Mouse (Mus musculus): ENCODE measurements around the gene Apbb1.

Gene Apbb1

DNA sequence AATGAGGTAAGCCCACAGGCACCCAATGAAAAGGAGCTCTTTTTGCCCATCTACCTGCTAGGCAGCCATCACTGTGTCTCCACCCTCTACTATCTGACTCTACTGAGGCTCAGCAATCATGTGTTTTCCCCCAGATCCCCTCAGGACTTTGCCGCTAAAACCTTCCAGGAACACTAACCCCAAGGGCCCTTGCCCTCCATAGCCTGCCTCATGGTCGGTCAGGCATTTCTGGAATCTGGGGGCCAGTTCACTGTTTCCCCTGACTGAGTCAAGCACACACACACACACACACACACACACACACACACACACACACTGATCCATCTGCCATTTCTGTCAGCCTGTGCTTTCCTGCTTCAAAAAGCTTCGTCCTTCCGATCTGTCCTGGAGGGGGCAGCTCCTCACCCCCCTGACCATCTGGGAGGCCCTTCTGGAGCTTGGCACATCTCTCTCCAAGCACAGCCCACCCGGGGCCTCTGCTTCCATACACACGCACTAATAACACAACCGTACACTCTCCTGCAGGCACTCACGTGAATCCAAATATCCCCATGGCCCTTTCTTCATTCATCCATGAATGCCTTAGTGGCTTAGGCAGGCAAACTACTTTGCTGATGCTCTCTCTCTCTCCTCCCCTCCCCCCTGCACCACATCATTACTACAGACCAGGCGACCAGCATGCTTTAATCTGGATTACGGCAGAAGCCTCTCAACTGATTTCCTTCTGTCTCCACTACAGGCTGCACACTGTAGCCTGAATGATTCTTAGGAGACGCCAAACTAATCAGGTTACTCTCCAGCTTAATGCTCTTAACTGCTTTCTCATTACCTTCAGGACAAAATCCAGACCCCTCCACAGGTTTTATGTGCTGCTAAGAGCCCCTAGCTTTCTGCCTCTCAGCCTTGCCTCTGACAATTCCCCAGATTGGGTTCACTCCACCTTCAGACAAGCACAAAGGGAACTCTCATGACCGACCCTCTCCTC, 11.6 kb downstream of the Apbb1 start:
- DNase-seq (ENCODE audit: low read depth): no peak

DNA sequence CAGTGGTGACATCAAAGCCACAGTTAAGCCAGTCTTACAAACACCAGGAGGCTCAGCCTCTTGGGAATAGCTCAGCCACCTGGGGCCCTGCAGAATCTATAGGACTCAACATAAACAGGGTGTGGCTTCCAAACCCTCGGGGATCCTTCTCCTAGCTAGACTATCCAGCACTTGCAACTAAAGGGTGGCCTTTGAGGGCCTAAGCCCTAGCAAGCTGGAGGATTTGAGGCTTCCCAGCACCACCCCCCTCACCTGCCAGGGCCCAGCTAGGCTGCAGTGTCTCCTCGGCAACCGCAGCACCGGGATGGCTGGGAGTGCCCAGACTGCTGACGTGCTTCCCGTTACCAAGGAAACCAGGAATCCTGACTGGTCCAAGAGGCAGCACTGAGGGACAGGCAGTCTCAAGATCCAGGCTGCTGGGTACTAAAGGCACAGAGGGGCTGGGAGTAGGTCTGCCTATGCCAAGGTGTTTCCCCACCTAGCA, 12.4 kb downstream of the Apbb1 start:
- no peak for DNase-seq (ENCODE audit: low read depth)

DNA sequence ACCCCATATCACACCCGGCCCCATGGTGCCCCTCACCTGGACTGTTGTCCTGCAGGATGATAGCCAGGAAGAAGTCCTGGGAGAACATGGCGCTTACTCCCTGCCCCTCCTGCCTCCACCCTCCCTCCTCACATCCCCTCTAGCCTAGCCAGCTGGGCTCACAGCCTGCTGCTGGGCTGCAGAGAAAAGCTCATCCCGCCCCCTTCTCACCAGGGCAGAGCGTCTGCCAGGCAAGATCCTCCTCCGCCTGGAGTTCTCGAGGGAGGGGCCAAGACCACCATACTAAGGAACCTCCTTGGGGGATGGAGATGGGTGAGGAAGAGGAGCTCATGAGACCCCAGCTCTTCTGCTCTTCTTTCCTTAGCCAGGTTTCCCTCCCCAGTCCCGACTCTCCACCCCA, 12.9 kb downstream of the Apbb1 start:
- DNase-seq (ENCODE audit: low read depth): no peak

DNA sequence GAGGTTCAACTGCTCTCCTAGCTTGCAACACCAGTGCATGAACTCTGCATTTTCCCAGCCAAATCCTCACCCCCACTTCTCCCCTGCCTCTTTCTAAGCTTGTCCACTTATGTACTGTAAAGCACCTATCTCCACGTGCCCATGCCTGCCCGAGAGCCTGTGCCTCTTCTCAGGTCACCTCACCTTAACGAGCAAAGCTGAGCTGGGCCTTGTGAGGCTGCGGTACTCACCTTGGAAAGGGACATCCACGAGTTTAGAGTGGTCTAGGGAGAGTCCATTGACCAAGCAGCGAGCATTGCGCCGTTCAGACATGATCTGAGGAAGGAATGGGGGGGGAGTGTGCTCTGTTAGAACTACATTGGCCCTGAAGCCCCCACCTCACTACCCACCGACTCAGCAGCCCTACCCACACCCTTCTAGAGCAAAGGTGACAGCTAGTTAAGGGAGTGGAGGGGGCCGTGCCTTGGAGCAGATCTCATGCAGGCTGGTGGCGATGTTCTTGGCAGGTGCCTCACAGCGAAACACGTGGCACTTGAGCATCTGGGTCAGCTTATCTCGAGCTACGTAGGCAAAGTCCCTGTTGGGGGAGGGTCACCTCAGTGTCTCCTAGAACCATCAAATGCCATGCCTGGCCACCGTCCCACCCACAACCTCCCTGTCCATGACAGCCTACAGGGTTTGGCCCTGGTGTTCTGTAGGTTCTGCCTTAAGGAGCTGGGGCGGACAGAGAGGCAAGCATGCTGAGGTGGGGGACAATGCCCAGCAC, 16.2 kb downstream of the Apbb1 start:
- DNase-seq (ENCODE audit: low read depth): no peak

DNA sequence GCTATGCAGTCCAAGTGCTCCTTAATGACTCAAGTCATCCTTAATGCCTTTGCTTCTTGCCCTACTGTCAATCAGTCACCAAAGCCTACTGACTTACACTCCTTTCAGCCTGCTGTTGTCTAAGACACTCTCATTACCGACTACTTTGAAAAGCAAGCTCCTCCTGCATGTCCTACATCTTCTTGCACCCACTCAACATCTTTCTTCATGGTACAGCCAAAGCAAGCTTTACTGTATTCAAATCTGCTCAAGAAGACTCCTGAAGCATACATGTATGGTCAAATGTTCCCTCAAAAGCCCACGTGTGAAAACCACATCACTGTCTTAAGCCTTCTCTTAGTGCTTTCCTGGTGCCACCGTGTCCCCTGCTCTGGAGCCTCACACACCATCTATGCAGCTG, 18.1 kb downstream of the Apbb1 start:
- DNase-seq (ENCODE audit: low read depth): no peak

DNA sequence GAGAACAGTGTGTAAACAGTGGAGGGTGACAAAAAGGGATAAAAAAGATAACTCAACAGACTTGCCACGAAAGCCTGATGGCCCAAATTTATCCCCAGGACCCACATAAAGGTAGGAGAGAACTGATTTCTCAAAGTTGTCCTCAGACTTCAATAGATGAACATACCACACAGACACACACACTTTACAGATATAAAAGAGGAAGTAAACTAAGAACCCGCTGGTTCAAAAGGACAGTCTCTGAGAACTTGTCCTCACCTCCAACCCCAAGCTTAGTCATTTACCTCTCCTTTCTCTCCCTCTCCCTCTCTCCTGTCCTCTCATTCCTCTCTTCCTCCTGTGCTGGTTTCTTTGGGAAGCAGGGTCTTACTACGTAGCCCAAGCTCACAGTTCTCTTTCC, 19.1 kb downstream of the Apbb1 start:
- DNase-seq (ENCODE audit: low read depth): no peak

DNA sequence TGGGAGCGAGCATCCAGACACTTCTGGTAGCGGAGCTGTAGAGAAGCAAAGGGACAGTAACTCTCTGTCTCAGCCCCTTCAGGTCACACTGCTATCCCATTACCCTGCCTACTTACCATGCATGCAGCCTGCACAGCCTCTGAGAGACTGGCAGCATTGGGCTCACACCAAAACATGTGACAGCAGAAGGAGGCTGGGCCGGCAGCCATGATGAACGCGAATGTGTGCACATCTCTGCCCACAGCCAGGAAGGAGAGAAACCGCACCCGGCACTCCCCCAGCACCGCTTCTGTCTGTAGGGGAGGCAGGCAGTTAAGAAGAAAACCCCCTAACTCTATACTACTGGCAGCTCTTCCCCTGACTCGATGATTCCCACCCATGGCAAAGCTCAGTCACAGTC, 22.4 kb downstream of the Apbb1 start:
- peak; percentile 23 for DNase-seq (ENCODE audit: low read depth)

DNA sequence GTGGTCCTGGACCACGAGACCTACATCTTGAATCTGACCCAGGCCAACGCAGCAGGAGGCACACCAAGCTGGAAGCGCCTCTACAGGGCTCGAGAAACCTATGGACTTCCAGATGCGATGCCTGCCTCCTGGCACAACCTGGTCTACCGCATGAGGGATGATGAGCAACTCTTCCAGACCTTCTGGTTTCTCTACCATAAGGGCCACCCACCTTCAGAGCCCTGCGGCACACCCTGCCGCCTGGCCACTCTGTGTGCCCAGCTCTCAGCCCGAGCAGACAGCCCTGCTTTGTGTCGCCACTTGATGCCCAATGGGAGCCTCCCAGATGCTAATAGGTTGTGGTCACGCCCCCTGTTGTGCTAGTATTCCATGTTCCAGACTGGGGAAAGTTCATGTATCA, 23.8 kb downstream of the Apbb1 start:
- DNase-seq (ENCODE audit: low read depth): no peak

DNA sequence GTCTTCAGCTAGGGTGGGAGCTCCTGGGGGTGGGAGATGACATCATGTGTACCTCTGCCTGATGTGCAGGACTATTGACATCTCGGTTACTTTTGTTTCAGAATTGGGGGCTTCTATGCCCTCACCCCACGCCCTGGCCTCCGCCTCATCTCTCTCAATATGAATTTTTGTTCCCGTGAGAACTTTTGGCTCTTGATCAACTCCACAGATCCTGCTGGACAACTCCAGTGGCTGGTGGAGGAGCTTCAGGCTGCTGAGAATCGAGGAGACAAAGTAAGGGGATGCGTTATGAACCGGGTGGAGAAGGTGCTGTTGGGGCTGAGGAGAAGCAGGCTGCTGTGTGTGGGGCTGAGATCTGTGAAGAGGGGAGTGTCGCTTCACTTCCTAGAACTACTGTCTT, 25.0 kb downstream of the Apbb1 start:
- DNase-seq (ENCODE audit: low read depth): no peak

DNA sequence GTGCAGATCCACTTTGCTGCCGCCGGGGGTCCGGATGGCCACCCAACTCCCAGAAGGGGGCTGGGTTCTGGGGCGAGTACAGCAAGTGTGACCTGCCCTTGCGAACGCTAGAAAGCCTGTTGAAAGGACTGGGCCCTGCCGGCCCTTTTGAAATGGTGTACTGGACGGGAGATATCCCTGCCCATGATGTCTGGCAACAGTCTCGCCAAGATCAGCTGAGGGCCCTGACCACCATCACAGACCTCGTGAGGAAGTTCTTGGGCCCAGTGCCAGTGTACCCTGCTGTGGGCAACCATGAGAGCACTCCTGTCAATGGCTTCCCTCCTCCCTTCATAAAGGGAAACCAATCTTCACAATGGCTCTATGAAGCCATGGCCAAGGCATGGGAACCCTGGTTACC, 25.9 kb downstream of the Apbb1 start:
- no peak for DNase-seq (ENCODE audit: low read depth)

DNA sequence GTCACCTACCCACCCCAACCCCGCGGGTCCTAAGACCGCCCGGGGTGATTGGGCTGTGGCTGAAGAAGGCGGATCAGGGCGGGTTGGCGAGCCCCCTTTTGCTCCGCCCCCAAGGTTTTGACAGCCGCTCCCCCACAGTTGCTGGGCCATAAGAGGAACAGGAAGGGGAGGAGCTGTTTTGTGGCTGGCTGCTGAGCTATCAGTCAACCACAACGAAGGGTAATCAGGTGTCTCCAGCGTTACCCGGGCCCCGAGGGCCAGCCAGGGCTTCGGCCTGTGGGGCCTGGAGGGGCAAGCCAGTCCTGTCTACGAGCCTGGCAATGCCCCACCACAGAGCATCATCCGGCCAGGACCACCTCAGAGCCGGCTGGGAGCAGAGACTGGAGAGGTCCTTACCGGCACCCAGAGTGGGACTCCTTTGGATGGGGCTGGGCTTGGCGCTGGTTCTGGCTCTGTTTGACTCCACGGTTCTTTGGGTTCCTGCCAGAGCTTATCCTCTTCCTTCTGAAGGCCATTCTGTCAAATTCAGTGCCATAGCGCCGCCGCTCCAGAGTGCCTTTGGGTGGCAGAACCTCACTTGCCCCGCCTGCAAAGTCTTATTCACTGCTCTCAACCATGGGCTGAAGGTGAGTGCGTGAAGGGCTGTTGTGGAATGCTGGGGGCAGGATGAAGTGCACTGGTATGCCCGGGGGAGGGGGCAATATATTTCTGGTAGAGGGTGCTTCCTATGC, 27.1 kb downstream of the Apbb1 start, which contains the start of gene Smpd1:
Smpd1 (plus strand) TSS at position 149 of the 731 bp plus-strand sequence.
- peak; percentile 86 for DNase-seq (ENCODE audit: low read depth)

DNA sequence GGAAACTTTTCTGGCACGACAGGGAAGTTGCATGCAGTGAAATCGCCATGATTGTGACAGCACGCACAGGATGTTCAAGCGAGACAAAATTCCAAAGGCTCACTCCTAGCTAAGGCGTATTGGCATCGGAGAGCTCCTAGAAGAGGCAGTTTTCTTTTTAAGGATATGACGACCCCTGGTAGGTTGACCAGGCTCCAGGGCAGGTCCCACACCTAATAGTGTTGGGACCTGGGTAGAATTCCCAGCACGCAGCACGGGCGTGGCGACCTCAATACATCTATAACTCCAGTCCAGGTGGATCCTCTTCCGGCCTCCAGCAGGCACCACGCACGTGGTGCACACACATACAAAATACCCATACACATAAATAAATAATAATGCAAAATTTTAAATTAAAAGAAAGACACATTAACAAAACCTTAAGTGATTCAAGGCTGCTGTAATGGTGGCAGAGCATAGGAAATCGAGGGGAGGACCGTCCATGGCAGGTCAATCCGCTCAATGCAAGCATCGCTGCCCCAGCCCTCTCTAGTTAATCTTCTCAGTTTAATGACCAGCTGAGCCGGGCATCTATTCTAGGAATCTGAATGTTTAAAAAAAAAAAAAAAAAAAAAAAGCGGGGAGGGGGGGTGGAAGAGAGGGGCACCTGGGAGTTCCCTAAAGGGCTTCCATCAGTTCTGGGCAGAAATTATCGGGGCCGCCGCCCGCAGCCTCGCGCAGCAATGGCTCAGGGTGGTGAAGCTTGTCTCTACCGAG, 27.8 kb downstream of the Apbb1 start:
- no peak for DNase-seq (ENCODE audit: low read depth)

DNA sequence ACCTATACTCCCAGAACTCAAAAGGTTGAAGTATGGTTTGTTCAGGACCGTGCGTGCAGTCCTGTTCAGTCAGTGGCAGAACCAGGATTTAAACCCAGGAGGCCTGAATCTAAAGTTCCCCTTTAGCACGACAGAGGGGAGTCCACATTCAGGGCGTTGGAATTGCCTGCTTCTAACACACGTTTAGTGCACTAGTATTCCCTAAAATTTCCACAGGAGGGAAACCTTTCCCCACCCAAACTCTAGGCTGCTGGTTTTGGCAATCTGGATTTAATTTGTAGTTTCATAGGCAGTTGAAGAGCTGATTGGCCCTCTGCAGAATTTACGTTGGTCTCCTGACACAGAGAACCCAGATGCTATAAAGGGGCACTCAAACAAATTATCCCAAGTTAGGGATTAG, 32.4 kb downstream of the Apbb1 start:
- no peak for DNase-seq (ENCODE audit: low read depth)

DNA sequence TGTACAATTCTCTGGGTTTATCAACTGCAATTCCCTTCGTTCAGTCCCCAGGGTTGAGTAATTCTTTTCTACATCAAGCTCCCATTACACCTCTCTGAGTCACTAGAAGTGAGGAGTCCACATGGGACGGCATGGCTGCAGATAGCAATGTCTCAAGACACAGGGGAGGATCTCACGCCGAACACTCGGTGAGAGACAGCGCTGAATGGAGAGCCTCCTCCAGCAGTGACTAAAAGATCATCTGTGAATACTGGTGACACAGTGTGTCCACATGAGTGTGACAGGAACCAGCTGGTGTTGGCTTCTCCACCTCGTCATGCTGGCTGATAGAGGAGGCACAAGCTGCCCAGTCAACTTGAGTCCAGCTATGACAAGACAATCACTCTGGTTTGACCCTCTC, 33.5 kb downstream of the Apbb1 start:
- DNase-seq (ENCODE audit: low read depth): no peak

DNA sequence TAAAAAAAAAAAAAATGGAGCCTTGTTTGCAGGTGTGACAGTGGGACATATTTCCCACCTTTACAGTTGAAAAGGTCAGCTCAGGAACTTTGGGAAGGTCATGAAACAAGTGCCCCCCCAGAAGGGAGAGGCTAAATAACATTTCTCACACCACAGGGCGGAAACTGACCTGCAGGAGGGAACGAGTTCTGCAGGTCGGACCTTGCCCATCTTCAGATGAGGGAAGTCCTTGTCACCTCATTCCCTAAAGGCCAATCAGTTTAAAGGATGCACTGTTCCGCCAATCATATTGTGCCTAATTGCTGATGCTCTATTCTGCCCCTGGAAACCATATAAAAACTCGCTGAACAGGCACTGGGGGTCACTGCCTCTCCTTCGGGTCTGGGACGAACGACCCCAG, 35.5 kb downstream of the Apbb1 start:
- no peak for DNase-seq (ENCODE audit: low read depth)

DNA sequence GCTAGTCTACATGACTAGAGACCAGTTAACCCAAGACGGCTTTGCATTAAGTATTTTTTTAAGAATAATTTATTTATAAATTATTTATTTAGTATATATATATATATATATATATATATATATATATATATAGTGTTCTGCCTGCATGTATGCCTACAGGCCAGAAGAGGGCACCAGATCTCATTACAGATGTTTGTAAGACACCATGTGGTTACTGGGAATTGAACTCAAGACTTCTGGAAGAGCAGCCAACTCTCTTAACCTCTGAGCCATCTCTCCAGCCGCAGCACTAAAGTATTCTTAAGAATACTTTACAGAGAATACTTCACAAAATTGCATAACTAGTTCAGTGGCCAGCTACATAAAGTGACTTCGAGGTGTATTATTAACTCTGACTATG, 47.3 kb downstream of the Apbb1 start:
- DNase-seq (ENCODE audit: low read depth): peak; percentile 32

DNA sequence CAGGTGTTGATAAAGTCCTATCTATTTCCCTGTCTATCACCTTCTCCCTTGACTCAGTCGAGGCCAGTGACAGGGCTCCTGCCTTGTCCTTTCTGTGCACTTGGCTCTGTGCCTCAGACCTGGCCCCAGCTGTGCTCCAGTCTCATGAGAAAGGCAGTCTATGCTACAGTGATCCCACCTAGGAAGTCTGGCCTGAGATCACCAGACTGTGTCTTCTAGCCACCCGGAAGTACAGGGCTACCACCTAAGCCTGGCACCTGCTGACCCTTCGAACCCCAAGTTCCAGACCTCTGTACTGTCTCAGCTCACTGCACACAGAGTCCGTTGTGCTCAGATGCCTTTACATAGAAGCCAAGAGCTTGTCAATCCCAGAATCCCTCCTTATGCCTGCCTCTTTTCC, 53.4 kb downstream of the Apbb1 start:
- no peak for DNase-seq (ENCODE audit: low read depth)

DNA sequence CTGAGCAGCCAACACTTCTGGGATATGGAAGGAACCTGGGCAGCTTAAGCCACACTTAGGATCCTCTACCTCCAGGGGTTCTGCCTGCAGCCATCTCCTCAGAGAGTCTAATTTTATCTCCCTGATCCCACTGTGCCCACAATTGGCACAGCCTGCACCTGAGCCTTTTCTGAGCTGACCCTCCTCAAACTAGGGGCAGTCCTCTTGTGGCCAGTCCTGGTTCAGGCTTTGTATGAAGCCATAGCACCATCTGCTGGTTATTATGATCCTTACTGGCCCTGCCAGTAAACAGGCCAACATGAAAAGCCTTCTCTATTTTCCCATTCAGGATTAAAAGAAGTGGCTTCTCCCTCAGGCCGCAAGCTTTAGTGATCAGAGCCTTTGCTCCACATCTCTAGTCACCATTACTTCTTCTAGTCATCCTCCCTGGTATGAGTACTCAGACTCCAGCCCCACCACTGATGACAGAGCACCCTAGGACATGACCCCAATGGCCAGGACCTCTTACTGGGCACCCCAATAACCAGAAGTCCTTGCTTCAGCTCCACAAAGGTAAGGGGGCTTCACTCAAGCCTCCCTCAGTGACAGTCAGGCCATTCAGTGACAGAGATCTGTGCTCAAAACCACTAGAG, 54.0 kb downstream of the Apbb1 start:
- DNase-seq (ENCODE audit: low read depth): no peak

DNA sequence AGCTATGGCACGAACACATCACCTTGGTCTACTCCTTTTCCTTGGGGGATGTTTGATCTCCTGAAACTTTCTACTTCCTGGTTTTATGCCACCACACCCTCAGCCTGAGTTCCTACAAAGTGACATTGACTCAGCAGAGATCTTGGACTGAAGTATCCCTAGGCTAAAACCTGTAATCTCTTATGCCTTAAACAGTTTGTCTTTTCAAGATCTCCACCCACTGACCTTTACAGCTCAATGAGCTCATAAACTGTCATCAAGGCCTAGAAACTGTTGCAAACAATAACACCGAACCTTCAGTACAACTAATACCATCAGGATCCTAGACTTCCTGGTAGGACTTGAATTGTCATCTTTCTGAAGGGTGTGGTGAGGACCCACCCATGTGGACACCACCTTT, 57.2 kb downstream of the Apbb1 start:
- no peak for DNase-seq (ENCODE audit: low read depth)

DNA sequence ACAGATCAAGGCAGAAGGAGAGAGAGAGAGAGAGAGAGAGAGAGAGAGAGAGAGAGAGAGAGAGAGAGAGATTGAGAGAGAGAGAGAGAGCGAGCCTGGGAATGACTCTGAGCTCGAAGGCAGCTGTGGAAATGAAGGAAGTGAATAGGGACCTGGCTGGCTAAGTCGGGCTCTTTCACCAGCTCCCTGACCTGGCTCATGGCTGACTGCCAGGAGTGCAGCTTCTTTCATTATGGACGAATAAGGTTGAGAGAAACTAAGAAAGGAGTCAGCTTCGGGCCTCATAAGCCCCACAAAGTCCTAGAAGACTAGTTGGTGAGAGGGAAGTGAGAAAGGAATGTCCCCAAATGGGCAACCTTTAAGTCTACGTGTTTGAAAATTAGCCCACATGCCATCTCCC, 61.3 kb downstream of the Apbb1 start:
- DNase-seq (ENCODE audit: low read depth): no peak

DNA sequence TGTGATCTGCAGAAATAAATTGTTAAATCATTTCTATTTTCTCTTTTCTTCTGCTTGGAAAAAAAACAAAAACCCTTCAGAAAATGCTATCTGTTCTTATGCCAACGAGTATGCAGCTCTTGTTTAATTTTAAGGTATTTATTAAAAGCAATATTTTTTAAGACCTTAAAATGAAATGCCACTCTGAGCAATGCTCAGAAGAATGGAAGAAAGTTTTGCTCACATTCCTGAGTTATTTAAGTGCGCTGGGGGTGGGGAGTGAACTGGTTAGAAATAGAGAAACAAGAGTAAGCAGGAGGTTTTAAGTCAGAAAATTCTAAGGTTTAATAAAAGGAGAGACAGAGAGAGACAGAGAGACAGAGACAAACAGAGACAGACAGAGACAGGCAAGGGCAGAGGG, 61.7 kb downstream of the Apbb1 start:
- no peak for DNase-seq (ENCODE audit: low read depth)

Measured in naive thymus-derived CD4-positive, alpha-beta T cell, adult 2 months (primary cell).